Mouse (Mus musculus) small intestine, adult 2 months (tissue): Measurements from ENCODE around the gene AI661453. TPM values are rescaled to one million over a fixed set of nuclear protein-coding genes. Genes with fewer than 3 reads are reported as not detected.
"Not testable (repeated sequence)": the region's sequence is repeated elsewhere in the genome, so short reads cannot be mapped to it uniquely, and the experiment has no call there.

ENCODE experiments used
- H3K27ac ChIP-seq: fragments of 200-500 bp; 2 replicates; pipeline ENCODE4 v1.5.1; 2012; ENCODE audit warnings: low read depth, low read length, control low read depth, inconsistent platforms; ENCODE audit not compliant: insufficient read depth
- H3K27me3 ChIP-seq: fragments of 200-500 bp; 2 replicates; pipeline ENCODE4 v1.6.1; 2012; ENCODE audit warnings: mild to moderate bottlenecking, moderate library complexity, low read length, inconsistent platforms; ENCODE audit not compliant: control insufficient read depth, insufficient read depth
- H3K36me3 ChIP-seq: fragments of 200-500 bp; 2 replicates; pipeline ENCODE4 v1.6.1; 2012; ENCODE audit warnings: mild to moderate bottlenecking, low read length, control low read depth, inconsistent platforms; ENCODE audit not compliant: control insufficient read depth, insufficient read depth
- H3K4me1 ChIP-seq: fragments of 200-500 bp; 2 replicates; pipeline ENCODE4 v1.6.1; 2012; ENCODE audit warnings: low read length, inconsistent platforms, mixed read lengths; ENCODE audit not compliant: control insufficient read depth, insufficient read depth, insufficient read length
- H3K4me3 ChIP-seq: fragments of 200-500 bp; 2 replicates; pipeline ENCODE4 v1.5.1; 2012; ENCODE audit warnings: low read depth, mild to moderate bottlenecking, control low read depth, inconsistent platforms, low read length, moderate library complexity
- CTCF ChIP-seq: fragments of 200-500 bp; IDR thresholded peaks from 2 replicates; pipeline ENCODE4 v1.5.1; 2012; ENCODE audit warnings: low read depth, mild to moderate bottlenecking, control low read depth, inconsistent platforms, low read length, moderate library complexity, mixed read lengths; ENCODE audit not compliant: insufficient replicate concordance, insufficient read length; ENCODE audit errors: extremely low read depth
- POLR2A ChIP-seq: fragments of 200-500 bp; IDR thresholded peaks from 2 replicates; pipeline ENCODE4 v1.6.1; 2012; ENCODE audit warnings: low read depth, mild to moderate bottlenecking, control low read depth, inconsistent platforms, low read length, moderate library complexity
- WGBS: fragments of 180-500 bp; shearing (Covaris S2); methylation state at CpG from one replicate; pipeline ENCODE4 v1.1.7; 2018; 5-methylcytosine and 5-hydroxymethylcytosine counted together
- polyA plus RNA-seq: library from polyadenylated mRNA; depleted of rRNA; stranded (reverse); fragments of >200 nt; gene quantifications from 2 replicates; pipeline ENCODE4 v1.2.3, GENCODE M21; 2012

The AI661453 gene
- polyA plus RNA-seq, 1 experiment, result 27.3 TPM

- WGBS, result 15% methylated on average over 3 of the region's 3 CpGs
- H3K27me3 ChIP-seq, result no peaks in the 10 kb centered on the region
- H3K4me3 ChIP-seq, result no peak overlapping the region
- peaks cover 18% of the 10 kb centered on the region for H3K36me3 ChIP-seq
- peaks cover 19% of the 10 kb centered on the region for H3K4me1 ChIP-seq
- TF ChIP-seq CTCF (no peak), POLR2A (no peak)
- H3K27ac ChIP-seq, result peak overlapping the region; percentile 50
These were observed 48.6 kb downstream of the AI661453 start for GRCm38 (mm10) chr17:47484993-47485392.

DNA sequence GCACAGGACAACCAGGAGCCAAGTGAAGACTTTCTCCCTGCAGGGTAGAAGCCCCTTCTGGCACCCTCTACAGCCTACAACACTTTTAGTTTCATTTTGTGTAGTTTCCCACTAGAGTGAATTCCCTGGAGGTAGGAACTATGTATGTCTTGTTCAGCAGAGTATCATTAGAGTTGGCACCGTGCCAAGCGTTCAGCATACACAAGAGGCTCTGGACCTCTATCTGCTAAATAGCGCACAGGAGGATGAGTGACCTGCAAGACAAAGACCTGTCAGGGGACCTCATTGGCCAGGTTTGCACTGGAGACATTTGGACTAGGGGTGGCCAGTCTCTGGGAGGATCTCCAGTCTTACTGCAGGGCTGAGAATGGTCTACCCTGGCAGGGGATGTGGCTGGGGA lies 49.4 kb downstream of the AI661453 start:
- H3K4me1 ChIP-seq, result peaks cover 19% of the 10 kb centered on the region
- H3K27ac ChIP-seq, result 0 out of 2 replicates have a peak overlapping the region, but pooled peaks have one; percentile 50
- 24% methylated on average over 3 of the region's 3 CpGs for WGBS
- peak; percentile 14; the same call in 1 of the 2 replicates for TF ChIP-seq CTCF
- no peak for TF ChIP-seq POLR2A
- H3K27me3 ChIP-seq, result no peaks in the 10 kb centered on the region
- peaks cover 23% of the 10 kb centered on the region for H3K36me3 ChIP-seq
- no peak overlapping the region for H3K4me3 ChIP-seq

GRCm38 (mm10) chr17:47490791-47491190 lies 54.4 kb downstream of the AI661453 start:
- no peak for TF ChIP-seq CTCF
- TF ChIP-seq POLR2A, result no peak
- peaks cover 61% of the 10 kb centered on the region for H3K36me3 ChIP-seq
- no peak overlapping the region for H3K4me3 ChIP-seq
- peaks cover 15% of the 10 kb centered on the region for H3K4me1 ChIP-seq
- WGBS, result 90% methylated on average over 9 of the region's 9 CpGs
- H3K27ac ChIP-seq, result no peak overlapping the region
- H3K27me3 ChIP-seq, result no peaks in the 10 kb centered on the region

- Histone ChIP-seq H3K36me3 (peaks cover 71% of the 10 kb centered on the region), H3K27me3 (no peaks in the 10 kb centered on the region), H3K4me1 (peaks cover 9% of the 10 kb centered on the region; the same call in 1 of the 2 replicates), H3K27ac (no peak overlapping the region), H3K4me3 (no peak overlapping the region)
- 72% methylated on average over 6 of the region's 6 CpGs for WGBS
- TF ChIP-seq POLR2A (no peak), CTCF (no peak)
These were observed 56.3 kb downstream of the AI661453 start for GRCm38 (mm10) chr17:47492731-47493130.

GRCm38 (mm10) chr17:47493653-47494052 lies 57.2 kb downstream of the AI661453 start:
- Histone ChIP-seq H3K27me3 (no peaks in the 10 kb centered on the region), H3K4me1 (peaks cover 9% of the 10 kb centered on the region; the same call in 1 of the 2 replicates), H3K36me3 (peaks cover 74% of the 10 kb centered on the region), H3K27ac (peak overlapping the region; percentile 37), H3K4me3 (no peak overlapping the region)
- WGBS, result 28% methylated on average over 6 of the region's 6 CpGs
- TF ChIP-seq POLR2A (no peak), CTCF (no peak)

DNA sequence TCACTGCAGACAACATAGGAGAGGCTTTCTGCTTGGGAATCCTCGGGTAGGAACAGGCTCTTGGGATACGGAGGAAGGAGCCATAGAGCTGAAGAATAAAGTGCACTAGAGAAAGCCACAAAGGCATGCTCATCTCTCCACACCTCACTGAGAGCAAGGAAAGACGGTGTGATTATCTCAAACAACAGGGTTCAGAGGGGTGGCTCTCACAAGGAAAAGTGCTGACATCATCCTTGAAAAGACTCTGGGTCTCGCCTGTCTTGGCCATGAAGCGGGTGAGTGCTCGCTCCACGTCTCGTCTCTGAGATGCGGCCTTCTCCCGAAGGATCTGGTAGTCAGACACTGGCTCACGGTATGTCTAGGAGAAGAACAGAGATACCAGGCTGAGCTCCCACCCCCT lies 57.7 kb downstream of the AI661453 start:
- WGBS, result 54% methylated on average over 11 of the region's 11 CpGs
- H3K36me3 ChIP-seq, result peaks cover 72% of the 10 kb centered on the region
- peaks cover 9% of the 10 kb centered on the region; the same call in 1 of the 2 replicates for H3K4me1 ChIP-seq
- H3K27ac ChIP-seq, result peak overlapping the region; percentile 37
- no peak overlapping the region for H3K4me3 ChIP-seq
- no peaks in the 10 kb centered on the region for H3K27me3 ChIP-seq
- TF ChIP-seq CTCF (no peak), POLR2A (no peak)

GRCm38 (mm10) chr17:47501531-47501930 lies 65.1 kb downstream of the AI661453 start:
- 3% methylated on average over 11 of the region's 11 CpGs for WGBS
- peak overlapping the region; percentile 74 for H3K4me3 ChIP-seq
- peak overlapping the region; percentile 33 for H3K27ac ChIP-seq
- H3K27me3 ChIP-seq, result no peaks in the 10 kb centered on the region
- peaks cover 22% of the 10 kb centered on the region for H3K36me3 ChIP-seq
- no peak for TF ChIP-seq POLR2A
- peaks cover 17% of the 10 kb centered on the region for H3K4me1 ChIP-seq

DNA sequence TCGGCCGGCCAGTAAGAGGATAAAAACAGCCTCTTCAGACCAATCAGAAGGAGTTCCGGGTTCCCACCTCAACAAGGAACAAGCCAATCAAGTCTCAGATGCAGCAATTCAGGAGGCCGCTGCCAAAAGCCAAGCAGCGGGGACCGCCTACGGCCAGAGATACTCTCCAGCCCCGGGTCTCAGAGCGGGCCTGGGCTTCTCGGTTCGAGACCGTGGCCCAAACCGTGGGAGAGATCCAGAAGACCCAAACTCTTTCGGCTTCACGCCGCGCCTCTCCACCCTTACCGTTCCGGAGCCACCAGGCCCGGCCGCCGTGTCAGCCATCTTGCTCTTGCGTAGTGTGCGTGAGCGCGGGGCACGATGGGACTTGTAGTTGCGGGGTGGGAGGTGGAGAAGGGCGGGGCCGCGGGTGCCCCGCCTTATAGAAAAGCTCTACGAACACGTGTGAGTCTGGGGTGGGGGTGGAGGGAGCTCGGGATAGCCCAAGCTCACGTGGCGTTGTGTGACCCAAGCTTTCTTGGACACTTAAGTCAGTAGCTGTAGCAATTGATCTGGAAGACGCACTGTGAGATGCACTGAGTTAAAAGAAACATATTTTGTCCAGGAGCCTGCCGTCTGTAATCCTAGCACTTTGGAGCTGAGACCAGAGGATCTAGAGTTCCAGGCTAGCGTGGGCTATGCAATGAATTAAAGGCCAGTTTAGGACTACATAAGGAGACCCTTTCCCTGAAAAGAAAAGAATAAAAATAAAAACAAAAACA lies 65.7 kb downstream of the AI661453 start, which contains the start of gene Taf8:
Taf8 (minus strand) TSS at position 347 of the 761 bp plus-strand sequence.
- Histone ChIP-seq H3K4me3 (peak within 1 kb of the TSS; percentile 74), H3K27ac (peak within 1 kb of the TSS; percentile 68), H3K27me3 (no peaks in the 10 kb centered on the region), H3K4me1 (peaks cover 22% of the 10 kb centered on the region), H3K36me3 (peaks cover 18% of the 10 kb centered on the region)
- WGBS, result under 1% methylated on average over 40 of the region's 40 CpGs
- TF ChIP-seq POLR2A (peak; percentile 62), CTCF (no peak)

DNA sequence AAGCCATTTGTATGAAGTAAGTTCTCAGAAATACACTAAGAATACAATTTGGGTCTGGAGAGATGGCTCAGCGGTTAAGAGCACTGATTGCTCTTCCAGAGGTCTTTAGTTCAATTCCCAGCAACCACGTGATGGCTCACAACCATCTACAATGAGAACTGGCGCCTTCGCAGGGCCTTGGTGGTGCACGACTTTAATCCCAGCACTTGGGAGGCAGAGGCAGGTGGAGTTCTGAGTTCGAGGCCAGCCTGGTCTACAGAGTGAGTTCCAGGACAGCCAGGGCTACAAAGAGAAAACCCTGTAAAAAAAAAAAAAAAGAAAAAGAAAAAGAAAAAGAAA lies 66.3 kb downstream of the AI661453 start:
- H3K27ac ChIP-seq, result peak overlapping the region; percentile 11; the same call in 1 of the 2 replicates
- H3K27me3 ChIP-seq, H3K4me3 ChIP-seq: not testable (repeated sequence)
- 66% methylated on average over 6 of the region's 6 CpGs for WGBS
- H3K36me3 ChIP-seq, result peaks cover 16% of the 10 kb centered on the region
- H3K4me1 ChIP-seq, result peaks cover 27% of the 10 kb centered on the region
